Mouse (Mus musculus) cerebellum, adult 18-20 months (tissue): Measurements from ENCODE around the gene Gstz1.
A peak's percentile ranks its signal among the peaks of the same experiment; 100 is the strongest.
"Not testable (repeated sequence)": the region's sequence is repeated elsewhere in the genome, so short reads cannot be mapped to it uniquely, and the experiment has no call there.

Experiments
- DNase-seq, 2 experiments: peaks; one replicate each; pipeline ENCODE4 v3.0.0; 2021

The Gstz1 gene

GRCm38 (mm10) chr12:87146966-87147365 lies at the start of gene Gstz1:
Gene Gstz1, plus strand, starts transcription at chr12:87147165.
- DNase-seq: peak; percentile 76 to 85

GRCm38 (mm10) chr12:87100331-87100730 lies 46.6 kb upstream of the Gstz1 start:
- no peak for DNase-seq

GRCm38 (mm10) chr12:87102165-87102631 lies 44.8 kb upstream of the Gstz1 start, which contains the start of gene Ngb:
Gene Ngb, minus strand, starts transcription at chr12:87102539.
- DNase-seq: no peak

GRCm38 (mm10) chr12:87103471-87103870 lies 43.5 kb upstream of the Gstz1 start:
- no peak for DNase-seq

- no peak for DNase-seq
These were observed 42.2 kb upstream of the Gstz1 start for GRCm38 (mm10) chr12:87104796-87105195.

- no peak for DNase-seq
These were observed 39.5 kb upstream of the Gstz1 start for GRCm38 (mm10) chr12:87107357-87107977.

- no peak for DNase-seq
These were observed 24.9 kb upstream of the Gstz1 start for GRCm38 (mm10) chr12:87121918-87122589.

- no peak for DNase-seq
These were observed 19.7 kb upstream of the Gstz1 start for GRCm38 (mm10) chr12:87127256-87127655.

- DNase-seq: no peak
These were observed 16.7 kb upstream of the Gstz1 start for GRCm38 (mm10) chr12:87130224-87130623.

- no peak for DNase-seq
These were observed 15.8 kb upstream of the Gstz1 start for GRCm38 (mm10) chr12:87131181-87131580.

- DNase-seq: no peak
These were observed 15.3 kb upstream of the Gstz1 start for GRCm38 (mm10) chr12:87131619-87132018.

- DNase-seq: no peak
These were observed 14.8 kb upstream of the Gstz1 start for GRCm38 (mm10) chr12:87132210-87132609.

GRCm38 (mm10) chr12:87132784-87133183 lies 14.2 kb upstream of the Gstz1 start:
- no peak for DNase-seq

GRCm38 (mm10) chr12:87137439-87138341 lies 9.3 kb upstream of the Gstz1 start:
- DNase-seq: no peak

- no peak for DNase-seq
These were observed 8.6 kb upstream of the Gstz1 start for GRCm38 (mm10) chr12:87138342-87138701.

GRCm38 (mm10) chr12:87138768-87139167 lies 8.2 kb upstream of the Gstz1 start:
- no peak for DNase-seq

GRCm38 (mm10) chr12:87142156-87142555 lies 4.8 kb upstream of the Gstz1 start:
- DNase-seq: no peak

- peak; percentile 92 to 96 for DNase-seq
These were observed 577 bp downstream of the Gstz1 start, which contains the start of gene Pomt2 for GRCm38 (mm10) chr12:87147395-87148089. Gene Pomt2, minus strand, starts transcription at chr12:87147968.

GRCm38 (mm10) chr12:87148136-87148535 lies 1.2 kb downstream of the Gstz1 start:
- DNase-seq: no peak

GRCm38 (mm10) chr12:87149471-87149870 lies 2.5 kb downstream of the Gstz1 start:
- no peak for DNase-seq

GRCm38 (mm10) chr12:87154448-87154847 lies 7.5 kb downstream of the Gstz1 start:
- not testable (repeated sequence) for DNase-seq

GRCm38 (mm10) chr12:87157361-87157760 lies 10.4 kb downstream of the Gstz1 start:
- no peak for DNase-seq

GRCm38 (mm10) chr12:87158099-87158498 lies 11.1 kb downstream of the Gstz1 start:
- DNase-seq: no peak
